Mouse (Mus musculus) limb, embryonic 10.5 days (tissue): ENCODE results near the gene Epha1. TPM values are rescaled to one million over a fixed set of nuclear protein-coding genes. Genes with fewer than 3 reads are reported as not detected.

Source experiments
- DNase-seq: peaks from one replicate; pipeline ENCODE4 v3.0.0-alpha.2; 2017; ENCODE audit warnings: low spot score
- H3K27ac ChIP-seq: fragments of 300-500 bp; sonication (generic); 2 replicates; pipeline ENCODE4 v1.5.1; 2016; ENCODE audit warnings: mild to moderate bottlenecking
- H3K27me3 ChIP-seq: fragments of 300-500 bp; sonication (generic); 2 replicates; pipeline ENCODE4 v1.6.1; 2016; ENCODE audit warnings: low read depth, mild to moderate bottlenecking; ENCODE audit not compliant: poor library complexity, severe bottlenecking
- H3K36me3 ChIP-seq: fragments of 300-500 bp; sonication (generic); 2 replicates; pipeline ENCODE4 v1.6.1; 2016; ENCODE audit warnings: mild to moderate bottlenecking, moderate library complexity
- H3K4me1 ChIP-seq: fragments of 300-500 bp; sonication (generic); 2 replicates; pipeline ENCODE4 v1.6.1; 2016
- H3K4me3 ChIP-seq: fragments of 300-500 bp; sonication (generic); 2 replicates; pipeline ENCODE4 v1.5.1; 2016; ENCODE audit warnings: mild to moderate bottlenecking, moderate library complexity
- H3K9me3 ChIP-seq: fragments of 300-500 bp; sonication (generic); replicated peaks from 2 replicates; pipeline ENCODE4 v1.6.1; 2016; ENCODE audit warnings: mild to moderate bottlenecking
- WGBS: fragments of 180-500 bp; shearing (Covaris S2); methylation state at CpG from one replicate; pipeline ENCODE4 v1.1.7; 2016; 5-methylcytosine and 5-hydroxymethylcytosine counted together
- polyA plus RNA-seq: library from polyadenylated mRNA; unstranded; fragments of >200 nt; fragmentation: Nextera tagmentation; extraction: Ambion mirVana; gene quantifications from 2 replicates; pipeline ENCODE4 v1.2.1, GENCODE M21; 2016

The Epha1 gene
- 7.2 and 7.7 TPM in 2 replicates for polyA plus RNA-seq

DNA sequence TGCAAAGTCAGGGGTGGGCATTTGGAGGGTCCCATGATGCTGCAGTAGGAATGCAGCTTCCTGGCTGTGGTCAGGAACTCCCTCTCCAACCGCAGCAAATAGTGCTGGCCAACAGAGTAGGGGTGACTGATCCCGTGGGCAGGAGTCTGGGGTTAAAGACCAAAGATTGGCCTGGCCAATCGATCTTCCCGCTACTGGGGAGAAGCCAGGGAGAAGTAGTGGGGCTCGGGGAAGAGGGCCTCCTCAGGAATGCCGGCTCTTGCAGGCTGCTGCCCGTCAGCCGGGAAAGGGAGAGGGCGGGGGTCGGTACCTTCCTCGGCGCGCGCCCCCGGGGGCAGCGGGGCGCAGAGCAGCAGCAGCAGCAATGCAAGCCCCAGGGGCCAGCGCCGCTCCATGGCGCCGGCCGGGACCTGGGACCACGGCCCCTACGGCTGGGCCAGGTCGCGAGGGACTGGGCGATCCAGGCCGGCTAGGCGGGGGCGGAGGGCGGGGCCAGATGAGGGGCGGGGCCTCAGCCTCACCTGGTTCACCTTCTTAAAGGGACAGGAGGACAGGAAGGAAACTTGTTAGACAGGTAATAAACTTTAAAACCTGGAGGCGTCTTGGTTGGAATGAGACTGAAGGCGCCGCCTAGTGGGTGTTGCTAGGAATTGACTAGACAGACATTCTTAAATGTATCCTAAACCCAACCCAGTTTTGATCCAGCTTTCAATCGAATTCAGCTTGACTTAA, at the start of gene Epha1:
Epha1 (minus strand) TSS at position 453 of the 732 bp plus-strand sequence.
- WGBS: under 1% methylated on average over 34 of the region's 36 CpGs
- Histone ChIP-seq H3K4me1 (peaks cover 46% of the 10 kb centered on the region), H3K4me3 (peak within 1 kb of the TSS; percentile 68), H3K9me3 (no peaks in the 10 kb centered on the region), H3K27ac (peak within 1 kb of the TSS; percentile 85), H3K36me3 (no peaks in the 10 kb centered on the region), H3K27me3 (no peaks in the 10 kb centered on the region; the same call in 1 of the 2 replicates)
- peak; percentile 78 for DNase-seq

- no peaks in the 10 kb centered on the region for H3K27me3 ChIP-seq
- no peaks in the 10 kb centered on the region for H3K4me1 ChIP-seq
- no peak overlapping the region for H3K4me3 ChIP-seq
- WGBS: 84% methylated on average over 2 of the region's 2 CpGs
- H3K36me3 ChIP-seq: no peaks in the 10 kb centered on the region
- H3K27ac ChIP-seq: no peak overlapping the region
- no peak for DNase-seq
- no peaks in the 10 kb centered on the region for H3K9me3 ChIP-seq
These were observed 48.4 kb upstream of the Epha1 start for GRCm38 (mm10) chr6:42421439-42421838.

GRCm38 (mm10) chr6:42419443-42419842, 46.4 kb upstream of the Epha1 start:
- Histone ChIP-seq H3K9me3 (no peaks in the 10 kb centered on the region), H3K4me1 (no peaks in the 10 kb centered on the region), H3K27ac (no peak overlapping the region), H3K36me3 (no peaks in the 10 kb centered on the region), H3K4me3 (no peak overlapping the region), H3K27me3 (no peaks in the 10 kb centered on the region)
- no peak for DNase-seq
- WGBS: 88% methylated on average over 2 of the region's 2 CpGs

- DNase-seq: no peak
- no peaks in the 10 kb centered on the region for H3K9me3 ChIP-seq
- H3K27me3 ChIP-seq: no peaks in the 10 kb centered on the region
- 81% methylated on average over 2 of the region's 2 CpGs for WGBS
- no peak within 1 kb of the TSS for H3K27ac ChIP-seq
- H3K36me3 ChIP-seq: no peaks in the 10 kb centered on the region
- no peak within 1 kb of the TSS for H3K4me3 ChIP-seq
- H3K4me1 ChIP-seq: 0 out of 2 replicates have a peak, but pooled peaks cover 5% of the 10 kb centered on the region
These were observed 32.1 kb upstream of the Epha1 start, which contains the start of gene Tas2r135 for GRCm38 (mm10) chr6:42405134-42405533. Gene Tas2r135, plus strand, starts transcription at chr6:42405434.

- Histone ChIP-seq H3K36me3 (no peaks in the 10 kb centered on the region), H3K4me3 (no peak within 1 kb of the TSS), H3K27ac (no peak within 1 kb of the TSS), H3K9me3 (no peaks in the 10 kb centered on the region), H3K27me3 (no peaks in the 10 kb centered on the region), H3K4me1 (no peaks in the 10 kb centered on the region)
- 91% methylated on average over 1 of the region's 1 CpGs for WGBS
- no peak for DNase-seq
These were observed 26.9 kb upstream of the Epha1 start, which contains the start of gene Tas2r143 for GRCm38 (mm10) chr6:42399938-42400337. Gene Tas2r143, plus strand, starts transcription at chr6:42400238.

DNA sequence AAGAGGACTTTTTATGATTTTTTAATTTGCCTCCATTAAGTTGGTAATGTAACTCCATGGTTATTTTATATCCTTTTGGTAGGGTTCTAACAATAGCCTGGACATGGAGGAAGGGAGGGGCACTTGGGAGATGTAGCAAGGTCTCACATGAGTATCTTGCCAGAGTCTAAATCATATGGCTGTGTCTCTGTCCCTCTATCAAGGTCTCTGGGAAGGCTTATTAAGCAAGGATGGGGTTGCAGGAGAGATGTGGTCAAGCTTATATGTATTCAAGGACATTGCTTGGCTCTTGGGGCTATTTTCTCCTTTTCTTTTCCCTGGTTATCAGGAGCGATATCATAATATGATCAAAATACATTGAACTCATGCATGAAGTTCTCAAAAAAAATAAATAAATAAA, 25.9 kb upstream of the Epha1 start:
- H3K27me3 ChIP-seq: no peaks in the 10 kb centered on the region
- 94% methylated on average over 1 of the region's 1 CpGs for WGBS
- H3K27ac ChIP-seq: no peak overlapping the region
- no peak for DNase-seq
- no peaks in the 10 kb centered on the region for H3K9me3 ChIP-seq
- no peak overlapping the region for H3K4me3 ChIP-seq
- no peaks in the 10 kb centered on the region for H3K36me3 ChIP-seq
- H3K4me1 ChIP-seq: no peaks in the 10 kb centered on the region

DNA sequence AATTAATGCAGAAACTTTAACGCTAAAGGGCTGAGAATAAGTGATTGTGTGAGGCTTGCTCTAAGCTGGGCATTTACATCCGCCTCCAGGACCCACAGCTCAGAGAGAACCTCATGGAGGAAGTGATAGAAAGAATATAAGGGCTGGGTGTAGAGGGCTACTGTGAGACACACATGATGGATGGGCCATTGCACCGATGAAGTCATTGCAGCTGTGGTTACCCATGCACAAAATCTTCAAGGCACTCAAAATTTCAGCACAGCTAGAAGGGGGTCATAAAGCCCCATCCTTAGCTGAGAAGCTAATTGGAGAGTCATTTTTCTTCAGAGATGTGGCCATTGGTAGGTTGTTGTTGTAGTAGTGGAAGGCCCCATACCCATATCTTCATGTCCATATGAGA, 25.2 kb upstream of the Epha1 start:
- no peak for DNase-seq
- H3K9me3 ChIP-seq: no peaks in the 10 kb centered on the region
- H3K27me3 ChIP-seq: no peaks in the 10 kb centered on the region
- H3K4me3 ChIP-seq: no peak overlapping the region
- no peaks in the 10 kb centered on the region for H3K4me1 ChIP-seq
- H3K36me3 ChIP-seq: no peaks in the 10 kb centered on the region
- WGBS: 93% methylated on average over 3 of the region's 3 CpGs
- H3K27ac ChIP-seq: no peak overlapping the region

DNA sequence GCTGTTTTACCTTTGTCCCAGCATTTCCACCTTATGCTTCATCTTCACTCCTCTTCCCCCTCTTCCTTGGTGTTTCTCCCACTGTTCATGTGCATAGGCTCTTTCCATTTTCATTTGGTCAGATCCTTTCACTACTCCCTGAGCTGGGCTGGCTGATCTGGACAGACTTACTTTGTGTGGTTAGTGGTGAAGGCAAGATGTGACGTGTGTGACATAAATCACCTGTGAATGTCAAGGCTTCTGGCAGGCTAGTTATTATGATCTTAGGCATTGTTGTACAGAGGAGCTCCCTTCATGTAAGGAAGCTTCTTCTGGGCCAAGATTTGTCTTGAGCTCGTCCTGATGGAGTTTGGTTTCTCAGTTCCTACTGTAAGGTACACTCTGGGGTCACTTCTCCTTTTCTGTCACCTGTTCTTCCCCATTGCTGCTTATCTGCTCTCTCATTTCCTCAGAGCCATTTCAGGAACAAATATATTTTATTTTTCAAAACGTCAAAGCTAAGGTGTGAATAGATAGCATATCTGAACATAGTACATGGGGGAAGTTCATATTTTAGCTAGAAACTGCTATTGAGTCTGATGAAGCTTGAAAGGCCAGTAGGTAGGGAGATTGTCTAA, 24.1 kb upstream of the Epha1 start:
- H3K27me3 ChIP-seq: no peaks in the 10 kb centered on the region
- no peaks in the 10 kb centered on the region for H3K36me3 ChIP-seq
- H3K4me3 ChIP-seq: no peak overlapping the region
- 85% methylated on average over 3 of the region's 3 CpGs for WGBS
- no peaks in the 10 kb centered on the region for H3K9me3 ChIP-seq
- no peak overlapping the region for H3K27ac ChIP-seq
- DNase-seq: no peak
- 0 out of 2 replicates have a peak, but pooled peaks cover 1% of the 10 kb centered on the region for H3K4me1 ChIP-seq

GRCm38 (mm10) chr6:42395960-42396809, 23.1 kb upstream of the Epha1 start:
- H3K27me3 ChIP-seq: no peaks in the 10 kb centered on the region
- no peaks in the 10 kb centered on the region for H3K36me3 ChIP-seq
- no peak overlapping the region for H3K27ac ChIP-seq
- no peak for DNase-seq
- no peak overlapping the region for H3K4me3 ChIP-seq
- peaks cover 8% of the 10 kb centered on the region; the same call in 1 of the 2 replicates for H3K4me1 ChIP-seq
- no peaks in the 10 kb centered on the region for H3K9me3 ChIP-seq
- 85% methylated on average over 9 of the region's 9 CpGs for WGBS

DNA sequence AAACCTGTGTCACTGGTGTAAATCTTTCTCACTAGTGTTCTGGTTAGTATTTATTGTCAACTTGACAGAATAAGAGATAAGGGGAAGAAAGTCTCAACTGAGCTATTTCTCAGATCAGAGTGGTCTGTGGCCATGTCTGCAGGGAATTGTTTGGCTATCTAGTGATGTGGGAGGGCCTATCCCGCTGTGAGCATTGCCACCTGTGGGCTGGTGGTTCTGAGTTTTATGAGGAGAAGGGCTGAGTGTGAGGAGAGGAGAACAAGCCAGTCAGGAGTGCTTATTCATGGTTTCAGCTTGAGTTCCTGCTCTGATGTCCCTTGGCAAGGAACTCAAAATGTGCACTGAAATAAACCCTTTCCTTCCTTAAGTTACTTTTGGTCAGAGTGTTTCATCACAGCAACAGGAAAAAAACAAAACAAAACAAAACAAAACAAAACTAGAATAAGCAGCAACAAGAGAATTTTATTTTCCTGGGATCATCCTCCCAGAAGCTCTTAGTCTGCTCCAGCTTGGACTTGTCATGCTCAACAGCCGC, 18.8 kb upstream of the Epha1 start:
- no peak for DNase-seq
- Histone ChIP-seq H3K36me3 (no peaks in the 10 kb centered on the region), H3K27me3 (no peaks in the 10 kb centered on the region), H3K9me3 (no peaks in the 10 kb centered on the region), H3K4me1 (peaks cover 8% of the 10 kb centered on the region; the same call in 1 of the 2 replicates), H3K4me3 (no peak overlapping the region), H3K27ac (no peak overlapping the region)
- WGBS: 29% methylated on average over 2 of the region's 2 CpGs

GRCm38 (mm10) chr6:42385635-42386034, 12.6 kb upstream of the Epha1 start:
- H3K36me3 ChIP-seq: no peaks in the 10 kb centered on the region
- peaks cover 13% of the 10 kb centered on the region for H3K4me1 ChIP-seq
- no peak overlapping the region for H3K27ac ChIP-seq
- H3K4me3 ChIP-seq: no peak overlapping the region
- no peaks in the 10 kb centered on the region for H3K27me3 ChIP-seq
- WGBS: 85% methylated on average over 4 of the region's 4 CpGs
- DNase-seq: no peak
- no peaks in the 10 kb centered on the region for H3K9me3 ChIP-seq

GRCm38 (mm10) chr6:42383360-42383759, 10.3 kb upstream of the Epha1 start:
- H3K4me3 ChIP-seq: no peak overlapping the region
- 95% methylated on average over 5 of the region's 5 CpGs for WGBS
- H3K27me3 ChIP-seq: no peaks in the 10 kb centered on the region
- no peaks in the 10 kb centered on the region for H3K36me3 ChIP-seq
- no peak for DNase-seq
- H3K4me1 ChIP-seq: peaks cover 15% of the 10 kb centered on the region
- H3K9me3 ChIP-seq: no peaks in the 10 kb centered on the region
- H3K27ac ChIP-seq: no peak overlapping the region
